Mouse (Mus musculus) forebrain, embryonic 13.5 days (tissue): ENCODE data around the gene Nhp2. TPM values are rescaled to one million over a fixed set of nuclear protein-coding genes. Genes with fewer than 3 reads are reported as not detected.

ENCODE experiments used
- ATAC-seq: fragments of 200-750 bp; cut with Nextera tagmentation; 2 replicates; pipeline ENCODE4 v1.8.0; 2017
- H3K27ac ChIP-seq: fragments of 300-500 bp; sonication (generic); 2 replicates; pipeline ENCODE4 v1.5.1; 2015; ENCODE audit warnings: inconsistent platforms, mild to moderate bottlenecking, moderate library complexity
- H3K27me3 ChIP-seq: fragments of 300-500 bp; sonication (generic); 2 replicates; pipeline ENCODE4 v1.6.1; 2015; ENCODE audit warnings: mild to moderate bottlenecking, inconsistent platforms
- H3K36me3 ChIP-seq: fragments of 300-500 bp; sonication (generic); 2 replicates; pipeline ENCODE4 v1.6.1; 2015; ENCODE audit warnings: mild to moderate bottlenecking, inconsistent platforms; ENCODE audit not compliant: poor library complexity, severe bottlenecking
- H3K4me1 ChIP-seq: fragments of 300-500 bp; sonication (generic); 2 replicates; pipeline ENCODE4 v1.6.1; 2015; ENCODE audit warnings: inconsistent platforms
- H3K4me2 ChIP-seq: fragments of 300-500 bp; sonication (generic); 2 replicates; pipeline ENCODE4 v1.6.1; 2015; ENCODE audit warnings: inconsistent platforms, mild to moderate bottlenecking, moderate library complexity
- H3K4me3 ChIP-seq: fragments of 300-500 bp; sonication (generic); 2 replicates; pipeline ENCODE4 v1.5.1; 2015; ENCODE audit warnings: mild to moderate bottlenecking, inconsistent platforms
- H3K9ac ChIP-seq: fragments of 300-500 bp; sonication (generic); 2 replicates; pipeline ENCODE4 v1.6.1; 2015; ENCODE audit warnings: mild to moderate bottlenecking, inconsistent platforms
- H3K9me3 ChIP-seq: fragments of 300-500 bp; sonication (generic); replicated peaks from 2 replicates; pipeline ENCODE4 v1.6.1; 2016; ENCODE audit warnings: inconsistent platforms
- WGBS: fragments of 180-500 bp; shearing (Covaris S2); methylation state at CpG from one replicate; pipeline ENCODE4 v1.1.7; 2015; 5-methylcytosine and 5-hydroxymethylcytosine counted together
- polyA plus RNA-seq: library from polyadenylated mRNA; unstranded; fragments of >200 nt; fragmentation: Nextera tagmentation; extraction: Ambion mirVana; gene quantifications from 2 replicates; pipeline ENCODE4 v1.2.1, GENCODE M21; 2015

The Nhp2 gene
- polyA plus RNA-seq, 1 experiment from 2014 or later = 123 TPM

DNA sequence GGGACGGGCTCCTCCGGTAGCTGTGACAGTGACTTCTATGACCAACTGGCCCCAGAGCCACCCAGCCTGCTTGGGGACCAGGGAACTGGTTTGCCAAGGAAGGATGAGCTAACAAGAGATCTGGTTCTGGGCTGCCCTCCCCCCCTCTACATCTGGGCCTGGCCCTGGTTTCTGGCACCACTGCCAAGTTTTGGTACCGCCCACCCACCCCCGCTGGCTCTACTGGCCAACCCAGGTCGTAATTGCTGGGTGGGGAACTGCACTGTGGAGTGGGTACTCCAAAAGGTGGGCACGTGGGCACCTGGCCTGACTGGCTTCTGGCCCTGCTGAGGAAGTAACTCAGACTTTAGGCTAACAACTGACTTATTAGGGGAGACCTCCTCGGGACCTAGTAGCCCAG is 21.2 kb downstream of the Nhp2 start:
- Histone ChIP-seq H3K4me1 (peaks cover 8% of the 10 kb centered on the region), H3K4me2 (no peak overlapping the region), H3K27me3 (0 out of 2 replicates have a peak, but pooled peaks cover 4% of the 10 kb centered on the region), H3K36me3 (0 out of 2 replicates have a peak, but pooled peaks cover 3% of the 10 kb centered on the region), H3K9me3 (no peaks in the 10 kb centered on the region), H3K4me3 (no peak overlapping the region), H3K9ac (no peak overlapping the region), H3K27ac (no peak overlapping the region)
- 89% methylated on average over 7 of the region's 7 CpGs for WGBS
- no peak for ATAC-seq

DNA sequence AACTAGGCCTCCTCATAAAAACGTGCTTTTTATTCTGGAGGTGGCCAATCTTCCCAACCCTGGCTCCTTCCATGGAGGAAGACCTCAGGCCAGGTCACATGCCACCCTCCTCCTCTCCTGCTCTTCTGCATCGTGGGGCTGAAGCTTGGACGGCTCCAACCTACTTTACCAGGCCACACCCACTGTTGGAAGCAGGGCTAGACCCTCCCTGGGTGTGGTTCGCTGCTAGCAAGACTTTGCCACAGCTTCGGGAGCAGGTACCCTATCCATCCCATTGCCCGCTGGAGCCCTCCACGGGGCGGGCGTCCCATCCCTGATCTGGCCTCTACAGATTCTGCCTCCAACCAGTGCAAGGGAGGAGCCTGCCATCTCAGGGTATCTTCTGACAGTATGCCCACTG is 23.7 kb downstream of the Nhp2 start:
- no peak overlapping the region for H3K9ac ChIP-seq
- ATAC-seq = no peak
- H3K4me2 ChIP-seq = no peak overlapping the region
- no peak overlapping the region for H3K4me3 ChIP-seq
- no peaks in the 10 kb centered on the region for H3K4me1 ChIP-seq
- H3K27ac ChIP-seq = no peak overlapping the region
- 0 out of 2 replicates have a peak, but pooled peaks cover 3% of the 10 kb centered on the region for H3K36me3 ChIP-seq
- no peaks in the 10 kb centered on the region for H3K9me3 ChIP-seq
- WGBS = 88% methylated on average over 9 of the region's 9 CpGs
- H3K27me3 ChIP-seq = 0 out of 2 replicates have a peak, but pooled peaks cover under 1% of the 10 kb centered on the region

DNA sequence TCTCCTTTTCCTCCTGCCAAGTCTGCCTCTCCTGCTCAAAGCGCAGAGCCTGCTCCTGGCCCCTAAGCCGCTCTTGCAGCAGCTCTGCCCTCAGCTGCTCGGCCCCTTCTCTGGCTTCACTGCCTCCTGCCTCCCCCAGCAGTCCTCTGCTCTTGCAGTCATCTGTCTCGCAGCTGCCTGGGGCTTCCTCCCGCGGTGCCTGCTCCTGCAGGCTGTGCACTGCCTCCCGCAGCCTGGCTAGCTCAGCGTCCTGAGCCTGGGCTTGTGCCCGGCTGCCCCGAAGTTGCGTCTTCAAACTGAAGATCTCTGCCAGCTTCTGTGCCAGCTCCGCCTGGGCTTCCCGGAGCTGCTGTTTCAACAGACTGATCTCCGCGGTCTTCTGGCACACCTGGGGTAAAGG is 24.2 kb downstream of the Nhp2 start:
- Histone ChIP-seq H3K4me1 (peaks cover 5% of the 10 kb centered on the region), H3K27me3 (no peaks in the 10 kb centered on the region), H3K9ac (no peak overlapping the region), H3K4me2 (no peak overlapping the region), H3K36me3 (0 out of 2 replicates have a peak, but pooled peaks cover 3% of the 10 kb centered on the region), H3K4me3 (no peak overlapping the region), H3K9me3 (no peaks in the 10 kb centered on the region), H3K27ac (no peak overlapping the region)
- WGBS = 62% methylated on average over 15 of the region's 15 CpGs
- ATAC-seq = no peak

DNA sequence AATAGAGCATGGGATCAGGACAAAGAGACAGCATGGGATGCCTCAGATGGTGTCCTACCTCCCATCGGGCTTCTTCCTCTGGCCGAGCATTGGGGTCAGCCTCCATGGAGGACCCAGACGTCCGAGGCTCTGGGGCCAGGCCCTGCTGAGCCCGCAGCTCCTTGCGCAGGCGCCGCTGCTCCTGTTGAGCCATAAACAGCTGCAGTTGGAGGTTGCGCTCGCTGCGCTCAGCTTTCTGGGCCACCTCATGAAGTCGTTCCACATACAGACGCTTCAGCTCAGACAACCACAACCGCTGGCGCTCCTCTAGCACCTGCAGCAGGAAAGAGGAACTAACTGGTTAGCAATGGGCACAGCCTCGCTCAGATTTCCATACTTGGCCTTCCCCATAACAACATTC is 24.7 kb downstream of the Nhp2 start:
- no peak for ATAC-seq
- Histone ChIP-seq H3K9me3 (no peaks in the 10 kb centered on the region), H3K4me3 (no peak overlapping the region), H3K4me1 (peaks cover 10% of the 10 kb centered on the region), H3K9ac (no peak overlapping the region), H3K4me2 (no peak overlapping the region), H3K27me3 (peaks cover 4% of the 10 kb centered on the region), H3K36me3 (0 out of 2 replicates have a peak, but pooled peaks cover 3% of the 10 kb centered on the region), H3K27ac (no peak overlapping the region)
- WGBS = 79% methylated on average over 16 of the region's 16 CpGs

DNA sequence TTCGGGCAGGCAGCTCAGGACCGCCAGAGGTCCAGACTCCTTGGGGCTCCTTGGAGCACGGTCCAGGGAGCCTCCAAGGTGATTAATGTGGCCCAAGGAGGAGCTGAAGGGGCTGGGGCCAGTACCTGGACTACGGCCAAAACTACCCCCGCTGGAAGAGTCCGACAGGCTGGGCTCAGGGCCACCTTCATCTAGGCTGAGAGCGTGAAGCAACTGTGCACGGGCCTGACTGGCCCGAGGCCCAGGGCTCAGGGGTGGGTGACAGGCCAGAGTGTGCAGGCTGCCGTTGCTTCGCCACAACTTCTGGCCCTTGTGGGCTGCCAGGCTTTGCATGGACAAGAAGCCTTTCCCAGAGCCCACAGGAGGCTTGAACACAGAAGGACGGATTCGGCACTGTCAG is 25.8 kb downstream of the Nhp2 start:
- no peak overlapping the region for H3K4me3 ChIP-seq
- peaks cover 21% of the 10 kb centered on the region for H3K4me1 ChIP-seq
- H3K9ac ChIP-seq = no peak overlapping the region
- H3K36me3 ChIP-seq = 0 out of 2 replicates have a peak, but pooled peaks cover 3% of the 10 kb centered on the region
- peaks cover 15% of the 10 kb centered on the region for H3K27me3 ChIP-seq
- H3K9me3 ChIP-seq = no peaks in the 10 kb centered on the region
- no peak overlapping the region for H3K27ac ChIP-seq
- 82% methylated on average over 13 of the region's 13 CpGs for WGBS
- no peak overlapping the region for H3K4me2 ChIP-seq
- no peak for ATAC-seq

DNA sequence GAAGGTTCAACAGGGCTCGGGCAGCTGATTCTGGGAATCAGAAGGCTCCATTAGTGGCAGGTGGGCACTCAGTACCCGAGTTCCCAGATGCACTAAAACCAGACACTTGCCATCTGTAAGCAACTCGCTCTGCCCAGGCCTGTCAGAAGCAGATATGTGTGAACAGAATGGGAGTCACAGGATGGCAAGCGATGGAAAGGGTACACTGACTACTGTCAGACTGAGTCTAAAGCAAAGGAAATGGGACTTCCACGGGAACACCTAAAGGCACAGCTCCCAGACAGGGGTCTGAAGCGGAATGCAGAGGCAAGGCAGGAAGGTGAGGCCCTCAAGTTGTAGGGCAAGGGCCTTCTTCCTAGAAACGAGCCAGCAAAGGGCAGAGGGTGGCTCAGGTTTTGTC is 26.7 kb downstream of the Nhp2 start:
- peaks cover 30% of the 10 kb centered on the region for H3K4me1 ChIP-seq
- no peak overlapping the region for H3K4me3 ChIP-seq
- ATAC-seq = no peak
- no peak overlapping the region for H3K4me2 ChIP-seq
- WGBS = 90% methylated on average over 7 of the region's 7 CpGs
- H3K9me3 ChIP-seq = no peaks in the 10 kb centered on the region
- no peak overlapping the region for H3K9ac ChIP-seq
- peaks cover 24% of the 10 kb centered on the region for H3K27me3 ChIP-seq
- no peak overlapping the region for H3K27ac ChIP-seq
- H3K36me3 ChIP-seq = 0 out of 2 replicates have a peak, but pooled peaks cover 3% of the 10 kb centered on the region

DNA sequence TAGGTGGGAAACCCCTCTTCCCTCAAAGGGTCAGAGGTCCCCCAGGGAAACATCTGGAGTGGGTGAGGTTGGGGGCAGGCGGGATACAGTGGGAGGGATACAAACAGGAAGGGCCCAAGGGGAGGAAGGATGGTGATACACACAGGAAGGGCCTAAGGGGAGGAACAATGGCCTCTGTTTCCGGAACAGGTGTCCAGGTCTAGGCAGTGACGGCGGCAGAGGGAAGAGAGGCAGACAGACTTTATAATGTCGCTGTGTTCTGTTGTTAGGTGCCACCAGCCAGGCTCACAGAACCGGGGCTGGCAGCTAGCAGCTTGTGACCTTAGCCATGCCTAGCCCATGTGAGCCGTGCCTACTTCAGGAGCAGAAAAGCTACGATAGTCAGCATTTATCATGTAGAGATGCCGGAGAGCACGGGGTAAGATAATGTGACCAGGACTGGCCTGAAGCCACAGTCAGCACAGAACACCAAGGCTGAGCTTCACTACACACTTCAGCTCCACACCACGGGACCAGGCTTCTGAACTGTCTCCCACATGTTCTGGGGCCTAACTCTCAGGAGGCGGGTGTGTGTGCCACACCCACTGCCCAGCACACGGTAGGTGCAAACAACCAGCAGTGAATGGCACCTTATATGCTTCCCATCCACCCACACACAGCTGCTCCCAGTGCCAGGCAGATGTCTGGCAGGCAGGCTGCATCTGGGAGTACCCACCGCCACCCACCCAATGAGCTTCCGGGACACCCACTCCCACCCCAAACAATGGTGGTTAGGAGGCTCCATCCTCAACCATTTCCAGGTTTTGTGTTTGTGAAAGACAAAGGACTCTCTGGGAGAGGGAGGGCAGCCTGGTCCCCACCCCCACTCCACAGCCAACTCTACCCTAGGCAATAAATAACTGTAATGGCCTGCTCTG is 27.5 kb downstream of the Nhp2 start:
- Histone ChIP-seq H3K4me1 (peaks cover 30% of the 10 kb centered on the region), H3K27ac (no peak overlapping the region), H3K4me2 (no peak overlapping the region), H3K9ac (no peak overlapping the region), H3K4me3 (no peak overlapping the region), H3K27me3 (peaks cover 24% of the 10 kb centered on the region), H3K36me3 (0 out of 2 replicates have a peak, but pooled peaks cover 3% of the 10 kb centered on the region), H3K9me3 (no peaks in the 10 kb centered on the region)
- no peak for ATAC-seq
- 86% methylated on average over 15 of the region's 15 CpGs for WGBS

DNA sequence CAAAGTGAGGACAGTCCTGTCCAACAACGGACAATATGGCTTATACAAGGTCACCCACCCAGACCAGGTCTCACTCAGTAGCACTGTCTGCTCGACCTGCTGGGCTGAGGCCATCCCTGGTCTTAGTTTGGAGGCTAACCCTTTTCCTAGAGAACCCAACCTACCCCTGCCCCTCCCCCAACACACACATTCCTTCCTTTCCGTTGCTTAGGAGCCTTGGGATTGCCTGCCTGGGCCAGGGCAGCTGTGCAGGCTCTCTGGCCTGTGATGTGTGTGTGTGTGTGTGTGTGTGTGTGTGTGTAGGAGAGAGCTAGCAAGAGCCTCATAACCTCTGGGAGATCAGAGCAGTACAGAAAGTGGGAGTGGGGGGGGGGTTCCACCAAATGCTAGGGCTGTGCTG is 29.0 kb downstream of the Nhp2 start:
- Histone ChIP-seq H3K9ac (no peak overlapping the region), H3K36me3 (0 out of 2 replicates have a peak, but pooled peaks cover 3% of the 10 kb centered on the region), H3K27me3 (peaks cover 24% of the 10 kb centered on the region), H3K4me3 (no peak overlapping the region), H3K4me1 (peaks cover 30% of the 10 kb centered on the region), H3K4me2 (peak overlapping the region; percentile 92; the same call in 1 of the 2 replicates), H3K9me3 (no peaks in the 10 kb centered on the region), H3K27ac (no peak overlapping the region; the same call in 1 of the 2 replicates)
- WGBS = 29% methylated on average over 3 of the region's 3 CpGs
- no peak for ATAC-seq

DNA sequence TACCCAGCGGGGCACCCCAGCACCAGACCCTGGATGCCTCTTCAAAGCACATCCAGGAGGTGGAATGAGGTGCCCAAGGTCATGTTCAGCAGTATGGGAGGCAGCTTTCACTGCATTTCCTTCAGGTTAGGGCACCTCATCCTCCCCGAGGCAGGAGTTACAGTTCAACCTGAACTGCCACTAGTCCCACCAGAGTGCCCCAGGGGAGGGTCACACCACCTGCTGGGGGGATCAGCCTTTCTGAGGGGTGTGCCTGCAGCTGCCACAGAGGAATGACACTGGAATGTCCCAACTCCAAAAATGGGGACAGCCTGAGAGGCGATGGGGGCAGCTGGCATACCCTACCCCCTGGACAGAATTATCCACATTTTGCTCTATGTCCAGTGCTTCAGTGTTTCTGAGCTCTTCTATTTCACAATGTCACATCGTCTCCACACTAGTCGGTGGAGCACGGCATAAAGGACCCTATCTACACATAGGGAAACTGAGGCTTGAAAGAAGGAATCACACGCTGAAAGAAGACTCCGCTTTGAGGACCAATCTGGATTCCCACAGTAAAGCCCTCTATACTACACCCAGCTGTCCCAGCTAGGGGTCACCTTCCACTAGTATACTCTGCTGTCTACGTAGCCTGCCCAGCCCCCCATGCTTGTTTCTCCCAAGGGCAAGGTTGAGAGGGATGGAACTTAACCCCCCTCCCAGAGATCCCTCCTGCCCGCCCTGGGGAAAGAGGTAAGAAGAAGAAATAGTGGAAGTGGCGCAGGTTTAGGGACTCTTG is 29.8 kb downstream of the Nhp2 start:
- peak overlapping the region; percentile 55 for H3K4me3 ChIP-seq
- H3K36me3 ChIP-seq = 0 out of 2 replicates have a peak, but pooled peaks cover under 1% of the 10 kb centered on the region
- H3K27ac ChIP-seq = no peak overlapping the region; the same call in 1 of the 2 replicates
- ATAC-seq = no peak
- H3K9me3 ChIP-seq = no peaks in the 10 kb centered on the region
- H3K4me2 ChIP-seq = peak overlapping the region; percentile 92
- WGBS = 32% methylated on average over 11 of the region's 11 CpGs
- 0 out of 2 replicates have a peak overlapping the region, but pooled peaks have one; percentile 34 for H3K9ac ChIP-seq
- H3K4me1 ChIP-seq = peaks cover 30% of the 10 kb centered on the region
- H3K27me3 ChIP-seq = peaks cover 27% of the 10 kb centered on the region

DNA sequence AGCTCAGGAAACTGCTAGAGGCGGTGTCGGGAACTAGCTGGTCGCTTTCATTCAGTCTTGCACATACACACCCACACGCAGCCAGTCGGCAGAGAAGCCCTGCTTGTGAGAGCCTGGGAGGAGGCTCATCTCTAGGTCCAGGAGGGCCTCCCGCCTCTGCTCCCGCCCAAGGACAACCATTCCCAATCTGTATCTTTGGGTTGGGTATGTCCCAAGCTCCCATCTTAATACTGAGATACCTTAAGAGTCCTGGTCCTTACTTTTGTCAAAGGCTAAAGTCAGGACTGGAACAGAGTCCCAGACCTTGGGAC is 30.3 kb downstream of the Nhp2 start:
- Histone ChIP-seq H3K4me3 (peak overlapping the region; percentile 55), H3K27me3 (peaks cover 27% of the 10 kb centered on the region), H3K4me1 (peaks cover 30% of the 10 kb centered on the region), H3K27ac (no peak overlapping the region), H3K9ac (peak overlapping the region; percentile 70), H3K9me3 (no peaks in the 10 kb centered on the region), H3K36me3 (no peaks in the 10 kb centered on the region), H3K4me2 (peak overlapping the region; percentile 92)
- no peak for ATAC-seq
- WGBS = 7% methylated on average over 7 of the region's 7 CpGs

DNA sequence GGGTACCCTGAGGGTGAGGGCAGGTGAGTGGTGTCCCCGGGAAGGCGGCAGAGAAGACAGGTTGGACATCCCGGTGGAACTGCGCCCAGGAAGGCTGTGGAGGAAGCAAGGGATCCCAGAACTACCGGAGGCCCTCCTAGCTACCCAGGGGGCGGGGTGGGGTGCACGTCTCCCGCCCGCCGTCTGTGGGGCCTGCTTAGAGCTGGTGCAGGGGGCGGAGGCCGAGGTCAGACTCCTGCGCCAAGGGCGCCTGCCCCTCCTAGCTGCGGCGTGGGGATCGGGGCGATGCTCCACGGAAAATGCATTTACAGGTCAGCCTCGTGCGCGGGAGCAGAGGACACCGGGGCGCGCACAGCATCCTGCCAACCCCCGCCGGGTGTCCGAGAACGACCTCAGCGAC is 30.7 kb downstream of the Nhp2 start:
- 2% methylated on average over 30 of the region's 30 CpGs for WGBS
- ATAC-seq = peak; percentile 25; the same call in 1 of the 2 replicates
- peak overlapping the region; percentile 92 for H3K4me2 ChIP-seq
- no peaks in the 10 kb centered on the region for H3K9me3 ChIP-seq
- H3K27me3 ChIP-seq = peaks cover 27% of the 10 kb centered on the region
- H3K4me1 ChIP-seq = peaks cover 30% of the 10 kb centered on the region
- H3K9ac ChIP-seq = peak overlapping the region; percentile 70
- H3K36me3 ChIP-seq = no peaks in the 10 kb centered on the region
- peak overlapping the region; percentile 55 for H3K4me3 ChIP-seq
- H3K27ac ChIP-seq = no peak overlapping the region
